Mouse (Mus musculus) mouse embryonic stem cell (cell line): ENCODE measurements around the gene Cdk18.

Experiments
- in situ Hi-C, 2 experiments: fragments of 300-500 bp; cut with MboI; formaldehyde crosslinking; loops; 1 replicate in 1 of 2; 3 replicates in 1 of 2; pipeline ENCODE4 v1.14.3; 2019 to 2020; ENCODE audit warnings: low sequenced_read_pairs in 2 of 2, low pct_unique_long_range_greater_than_20kb in 1 of 2, mixed read lengths in 1 of 2; ENCODE audit not compliant: unreplicated experiment in 1 of 2

The Cdk18 gene

DNA sequence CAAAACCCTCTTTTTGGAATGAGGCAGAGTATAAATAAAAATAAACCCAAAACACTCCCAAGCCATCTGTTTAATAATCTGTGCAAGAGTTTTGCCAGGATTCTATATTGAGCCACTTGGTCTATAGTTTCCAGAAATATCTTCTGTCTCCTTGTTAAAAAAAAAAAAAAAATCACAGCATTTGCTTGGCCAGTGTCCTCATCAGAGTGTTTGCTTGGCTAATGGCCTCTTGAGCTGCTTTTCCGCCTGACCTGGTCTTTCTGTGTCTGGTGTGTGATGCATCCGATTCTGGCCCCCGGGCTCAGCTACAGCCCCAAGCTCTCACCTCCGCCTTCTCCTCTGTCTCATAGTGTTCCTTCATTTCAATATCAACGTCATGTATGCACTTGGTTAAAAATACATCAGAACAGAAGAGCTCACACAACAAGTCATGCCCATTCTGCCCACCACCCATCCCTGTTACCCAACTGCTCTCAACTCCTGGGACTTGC, 51.3 kb downstream of the Cdk18 start:
- in situ Hi-C loops, result no loop called here

DNA sequence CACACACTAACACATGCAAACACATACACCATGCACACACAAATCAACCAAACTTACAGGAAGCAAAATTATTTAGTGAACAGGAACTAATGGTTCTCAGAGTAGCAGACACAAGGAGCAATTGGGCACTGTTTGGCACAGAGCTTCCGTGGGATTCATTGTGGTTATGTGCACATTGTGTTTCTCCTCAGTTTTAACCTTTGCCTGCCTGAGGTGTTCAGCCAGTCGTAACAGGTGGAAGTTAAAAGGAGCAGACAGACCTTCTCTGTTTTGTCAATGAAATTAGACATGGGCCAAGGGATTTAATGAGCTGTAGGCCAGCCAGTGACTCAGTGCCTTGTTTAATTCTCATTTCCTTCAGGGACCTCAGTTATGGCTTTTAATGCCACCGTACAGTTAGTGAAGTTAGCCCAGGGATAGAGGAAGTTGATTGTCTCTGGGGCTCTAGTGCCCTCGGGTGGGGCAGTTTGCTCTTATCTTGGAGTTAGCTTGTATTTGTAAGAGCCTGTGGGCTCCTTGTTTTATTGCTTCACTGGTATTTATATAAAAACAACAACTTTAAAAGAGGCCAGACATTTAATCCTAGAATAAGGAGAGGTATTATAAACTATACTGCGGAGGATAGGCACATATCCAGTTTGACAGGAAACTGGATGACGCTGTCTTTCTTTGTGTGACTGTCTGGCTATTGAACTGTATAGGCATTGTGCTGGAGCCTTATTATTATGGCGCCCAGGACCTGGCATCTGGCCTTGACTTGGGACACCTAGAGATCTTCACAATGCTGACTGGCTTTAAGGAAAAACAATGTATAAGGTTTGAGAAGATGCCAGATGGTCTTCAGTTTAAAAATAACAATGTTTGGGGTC, 54.1 kb downstream of the Cdk18 start:
- in situ Hi-C loops, result no loop called here

DNA sequence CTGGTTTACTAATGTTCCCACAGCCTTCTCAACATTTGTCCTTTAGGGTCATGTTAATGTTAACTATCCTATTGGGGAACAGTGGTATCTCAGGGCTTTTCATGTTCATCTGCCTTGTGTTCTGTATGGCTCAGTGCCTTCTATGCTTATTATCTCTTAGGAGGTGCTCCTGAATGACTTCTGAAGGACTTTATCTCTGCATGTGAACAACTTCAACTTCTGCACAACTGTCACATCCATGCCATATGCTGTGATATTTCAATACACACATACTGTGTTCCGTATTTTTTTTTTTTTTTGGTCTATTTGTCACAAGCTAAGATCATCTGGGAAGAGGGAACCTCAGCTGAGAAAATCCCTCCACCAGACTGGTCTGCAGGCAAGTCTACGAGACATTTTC, 61.1 kb downstream of the Cdk18 start:
- in situ Hi-C loops, result no loop called here

DNA sequence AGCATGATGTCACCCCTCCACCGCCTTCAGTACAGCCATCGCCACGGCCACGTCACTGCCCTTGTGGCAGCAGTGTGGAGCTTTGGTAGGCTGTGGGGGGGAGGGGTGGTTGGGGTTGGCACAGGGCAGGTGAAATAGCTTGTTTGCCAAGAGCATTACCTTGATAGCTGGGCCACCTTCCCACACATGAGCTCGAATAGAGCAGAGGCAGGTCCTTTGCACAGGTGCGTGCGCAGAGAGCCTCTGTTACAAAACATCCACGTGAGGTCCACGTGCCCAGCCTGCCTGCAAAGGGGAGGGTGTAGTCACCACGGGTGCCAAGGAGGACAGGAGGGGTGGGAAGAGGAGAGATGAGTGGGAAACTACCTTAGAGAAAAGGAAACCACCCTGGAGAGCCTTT, 63.9 kb downstream of the Cdk18 start:
- in situ Hi-C loops, result no loop called here

DNA sequence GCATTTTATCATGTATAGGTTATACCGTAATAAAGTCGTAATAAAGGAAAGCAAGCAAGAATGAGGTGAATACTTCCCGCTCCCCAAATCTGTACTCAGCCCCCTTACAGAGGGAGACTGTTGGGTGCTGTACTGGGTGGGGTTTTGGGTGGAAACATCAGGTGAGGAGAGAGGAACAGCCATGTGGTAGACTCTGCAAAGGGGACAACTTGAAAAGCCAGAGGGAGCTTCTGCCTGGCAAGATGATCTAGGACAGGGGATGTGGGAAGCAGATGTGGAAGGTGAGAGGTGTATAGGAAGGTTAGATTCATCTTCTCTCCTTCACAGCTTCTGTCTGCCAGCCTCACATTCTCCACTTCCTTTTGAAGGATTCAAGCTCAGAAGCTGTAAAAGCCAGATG, 68.8 kb downstream of the Cdk18 start:
- in situ Hi-C loops, result no loop called here

DNA sequence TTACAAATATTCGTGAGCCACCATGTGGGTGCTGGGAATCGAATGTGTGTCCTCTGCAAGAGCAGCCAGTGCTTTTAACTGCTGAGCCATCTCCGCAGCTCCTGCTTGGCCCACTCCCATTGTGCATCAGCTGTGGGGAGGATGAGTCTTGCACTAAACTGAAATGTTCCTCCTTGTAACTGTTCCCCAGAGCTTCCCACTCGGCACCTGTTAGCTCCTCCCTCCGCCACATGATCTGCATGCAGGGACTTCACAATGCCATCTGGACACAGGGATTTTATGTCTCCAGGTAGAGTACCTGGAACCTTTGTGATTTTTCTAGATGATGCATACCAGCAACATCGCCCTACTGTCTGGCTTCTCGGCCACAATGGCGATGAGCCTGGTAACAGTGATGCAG, 70.0 kb downstream of the Cdk18 start:
- in situ Hi-C loops, result no loop called here

DNA sequence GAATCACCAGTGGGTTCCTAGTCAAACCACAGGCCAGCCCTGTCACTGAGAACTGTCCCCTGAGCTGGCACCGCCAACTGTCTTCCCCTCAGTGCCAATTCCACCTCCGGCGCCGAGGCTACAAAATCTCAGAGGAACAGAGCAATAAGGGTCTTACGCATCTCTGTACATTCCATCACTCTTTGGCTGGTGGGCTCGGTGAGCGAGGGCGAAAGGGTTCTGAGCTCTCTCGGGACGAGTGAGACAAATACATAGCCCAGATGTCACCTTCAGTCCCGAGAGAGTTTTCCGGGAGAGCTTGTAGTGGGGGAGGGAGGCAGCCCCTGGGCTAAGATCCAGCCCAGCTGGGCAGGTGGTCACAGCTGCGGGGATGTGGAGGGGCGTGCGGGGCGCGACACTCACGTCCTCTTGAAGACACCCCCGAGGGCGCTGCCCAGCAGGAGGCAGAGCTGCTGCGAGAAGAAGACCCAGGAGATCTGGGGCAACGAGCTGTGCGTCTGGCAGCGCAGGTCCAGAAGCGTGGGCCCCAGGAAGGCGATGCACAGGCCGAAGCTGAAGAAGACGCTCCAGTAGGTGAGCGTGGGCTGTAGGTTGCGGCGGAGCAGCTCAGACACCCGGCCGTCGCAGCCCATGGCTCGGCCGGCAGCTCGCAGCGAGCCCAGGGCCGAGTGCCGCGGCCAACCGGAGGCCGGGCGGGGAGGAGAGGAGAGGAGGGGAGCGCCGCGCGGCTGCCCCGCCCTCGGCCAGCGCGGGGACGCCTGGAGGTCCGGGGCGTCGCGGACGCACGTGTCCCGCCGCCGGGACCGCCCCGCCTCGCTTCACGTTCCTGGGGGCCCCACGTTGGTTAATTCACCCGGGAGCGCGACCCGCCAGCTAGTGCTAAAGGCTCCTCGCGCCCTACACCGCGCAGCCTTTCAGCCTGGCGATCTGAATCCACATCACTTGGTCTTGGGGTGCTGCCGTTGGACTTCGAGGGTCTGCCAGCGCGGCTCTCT, 71.9 kb downstream of the Cdk18 start, which contains the start of gene Mfsd4a:
TSS of gene Mfsd4a (minus strand) at position 802 of the 995 bp plus-strand sequence.
- in situ Hi-C loops, result no loop called here

DNA sequence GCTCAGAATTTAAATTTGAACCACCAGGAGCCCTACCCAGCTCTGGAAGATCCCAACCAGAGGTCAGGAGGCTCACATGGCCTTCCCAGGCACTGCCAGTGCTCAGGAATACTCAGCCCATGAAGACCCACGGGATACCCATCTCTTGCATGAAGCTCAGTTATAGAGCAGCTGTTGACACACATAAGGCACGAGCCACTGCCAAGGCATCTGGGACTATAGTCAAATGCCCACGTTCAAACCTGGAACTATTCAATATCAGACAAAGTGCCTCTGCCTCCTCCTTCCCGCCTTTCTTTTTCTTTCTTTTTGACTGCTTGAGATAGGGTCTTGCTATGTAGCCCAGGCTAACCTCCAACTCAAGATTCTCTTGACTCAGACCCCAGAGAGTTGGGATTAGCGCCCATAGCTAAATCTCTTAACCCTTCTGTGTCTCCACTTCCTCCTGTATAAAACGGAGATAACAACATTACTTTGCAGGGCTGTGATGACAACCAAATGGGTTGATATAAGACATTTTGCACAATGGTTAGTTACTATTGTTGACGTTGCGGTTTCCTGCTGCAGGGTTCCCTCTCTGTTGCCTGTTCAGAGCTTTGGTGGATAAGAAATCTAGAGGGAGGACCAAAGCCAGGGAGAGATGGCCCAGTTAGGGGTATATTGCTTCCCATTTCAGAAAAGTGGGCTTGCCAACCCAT, 73.9 kb downstream of the Cdk18 start:
- in situ Hi-C loops, result no loop called here

DNA sequence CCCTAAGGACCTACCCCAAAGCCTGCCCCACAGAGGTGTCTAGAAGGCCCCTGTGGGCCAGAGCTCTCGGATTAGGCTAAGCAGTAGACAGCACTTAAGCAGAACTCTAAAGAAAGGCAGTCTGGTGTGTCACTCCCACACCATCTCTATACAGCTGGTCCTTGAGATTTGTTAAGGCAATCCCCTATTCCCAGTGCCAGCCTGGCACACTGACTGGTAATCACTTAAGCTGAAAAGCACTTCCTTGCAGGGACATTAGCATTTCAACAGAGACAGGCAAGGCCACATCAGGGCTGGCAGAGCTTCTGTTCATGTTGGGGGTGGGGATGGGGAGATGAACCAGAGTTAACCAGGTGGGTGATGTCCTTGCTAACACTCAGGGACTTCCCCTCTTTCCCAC, 74.5 kb downstream of the Cdk18 start:
- in situ Hi-C loops, result no loop called here

DNA sequence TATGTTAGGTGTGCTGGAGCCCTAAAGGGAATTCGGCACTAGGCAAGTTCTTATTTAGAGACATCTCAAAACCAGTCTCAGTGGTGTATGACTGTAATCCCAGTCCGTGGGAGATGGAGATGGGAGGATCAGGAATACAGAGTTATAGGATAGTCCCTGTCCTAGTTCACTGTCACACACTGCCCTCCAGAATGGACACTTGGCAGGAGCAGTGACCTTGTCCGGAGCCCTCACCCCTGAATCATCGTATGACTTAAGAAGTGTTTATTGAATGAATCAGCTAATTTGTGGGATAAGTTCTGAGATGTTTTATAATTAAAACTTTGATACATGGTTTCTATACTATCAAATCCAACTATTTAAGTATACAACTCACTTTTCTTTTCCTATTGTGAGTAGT, 76.4 kb downstream of the Cdk18 start:
- in situ Hi-C loops, result no loop called here
